Mouse (Mus musculus): ENCODE data around the gene Sap25. TPM values are rescaled to one million over a fixed set of nuclear protein-coding genes. Genes with fewer than 3 reads are reported as not detected.
A peak's percentile ranks its signal among the peaks of the same experiment; 100 is the strongest.

Sap25 gene
- total RNA-seq, 1 experiment from 2014 or later = 8.6 TPM

- no peak for ATAC-seq (replicated peaks in 1 of 2; ENCODE audit: insufficient read depth in 1 of 2, low FRiP score in 2 of 2, low TSS enrichment in 1 of 2, low read depth in 1 of 2, poor library complexity in 2 of 2, severe bottlenecking in 2 of 2)
These were observed 38.6 kb downstream of the Sap25 start for GRCm38 (mm10) chr5:137679726-137680125.

GRCm38 (mm10) chr5:137682526-137682925 is 41.4 kb downstream of the Sap25 start:
- ATAC-seq (replicated peaks in 1 of 2; ENCODE audit: insufficient read depth in 1 of 2, low FRiP score in 2 of 2, low TSS enrichment in 1 of 2, low read depth in 1 of 2, poor library complexity in 2 of 2, severe bottlenecking in 2 of 2) = no peak

- no peak for ATAC-seq (replicated peaks in 1 of 2; ENCODE audit: insufficient read depth in 1 of 2, low FRiP score in 2 of 2, low TSS enrichment in 1 of 2, low read depth in 1 of 2, poor library complexity in 2 of 2, severe bottlenecking in 2 of 2)
These were observed 42.5 kb downstream of the Sap25 start for GRCm38 (mm10) chr5:137683388-137684293.

- ATAC-seq (replicated peaks in 1 of 2; ENCODE audit: insufficient read depth in 1 of 2, low FRiP score in 2 of 2, low TSS enrichment in 1 of 2, low read depth in 1 of 2, poor library complexity in 2 of 2, severe bottlenecking in 2 of 2) = peak; percentile 96 to 97
These were observed 43.4 kb downstream of the Sap25 start, which contains the start of gene Agfg2 for GRCm38 (mm10) chr5:137684294-137685123. TSS of gene Agfg2 (minus strand) at chr5:137684726.

GRCm38 (mm10) chr5:137685653-137686052 is 44.5 kb downstream of the Sap25 start:
- ATAC-seq (replicated peaks in 1 of 2; ENCODE audit: insufficient read depth in 1 of 2, low FRiP score in 2 of 2, low TSS enrichment in 1 of 2, low read depth in 1 of 2, poor library complexity in 2 of 2, severe bottlenecking in 2 of 2) = no peak

- peak; percentile 39 to 46; a peak in 3 of 4 replicates for ATAC-seq (replicated peaks in 1 of 2; ENCODE audit: insufficient read depth in 1 of 2, low FRiP score in 2 of 2, low TSS enrichment in 1 of 2, low read depth in 1 of 2, poor library complexity in 2 of 2, severe bottlenecking in 2 of 2)
These were observed 45.1 kb downstream of the Sap25 start for GRCm38 (mm10) chr5:137686127-137686790.

- ATAC-seq (replicated peaks in 1 of 2; ENCODE audit: insufficient read depth in 1 of 2, low FRiP score in 2 of 2, low TSS enrichment in 1 of 2, low read depth in 1 of 2, poor library complexity in 2 of 2, severe bottlenecking in 2 of 2) = no peak
These were observed 48.8 kb downstream of the Sap25 start for GRCm38 (mm10) chr5:137689974-137690373.

- no peak for ATAC-seq (replicated peaks in 1 of 2; ENCODE audit: insufficient read depth in 1 of 2, low FRiP score in 2 of 2, low TSS enrichment in 1 of 2, low read depth in 1 of 2, poor library complexity in 2 of 2, severe bottlenecking in 2 of 2)
These were observed 49.4 kb downstream of the Sap25 start for GRCm38 (mm10) chr5:137690531-137690930.

- ATAC-seq (replicated peaks in 1 of 2; ENCODE audit: insufficient read depth in 1 of 2, low FRiP score in 2 of 2, low TSS enrichment in 1 of 2, low read depth in 1 of 2, poor library complexity in 2 of 2, severe bottlenecking in 2 of 2) = no peak
These were observed 50.7 kb downstream of the Sap25 start for GRCm38 (mm10) chr5:137691881-137692280.

Other genes with a start within 250 kb of the Sap25 start
- 0.35 and 0.50 TPM in 2 replicates for gene Zan, start 164.3 kb upstream of the Sap25 start, total RNA-seq (2017)
- gene Pop7, start 138.8 kb upstream of the Sap25 start, total RNA-seq (2017) = 22.0 and 22.1 TPM in 2 replicates
- 13.4 and 16.3 TPM in 2 replicates for gene Gigyf1, start 122.8 kb upstream of the Sap25 start, total RNA-seq (2017)
- gene Epo, start 108.1 kb upstream of the Sap25 start, total RNA-seq (2017) = not detected in 2 replicates
- 147 and 171 TPM in 2 replicates for gene Gnb2, start 107.8 kb upstream of the Sap25 start, total RNA-seq (2017)
- gene Actl6b, start 87.8 kb upstream of the Sap25 start, total RNA-seq (2017) = not detected in 2 replicates
- 39.0 and 50.7 TPM in 2 replicates for gene Tfr2, start 71.5 kb upstream of the Sap25 start, total RNA-seq (2017)
- gene Mospd3, start 40.3 kb upstream of the Sap25 start, total RNA-seq (2017) = 8.3 and 10.3 TPM in 2 replicates
- gene Pcolce, start 27.6 kb upstream of the Sap25 start, total RNA-seq (2017) = not detected in 2 replicates
- gene Fbxo24, start 12.3 kb upstream of the Sap25 start, total RNA-seq (2017) = not detected in 2 replicates
- gene Lrch4, start 12.2 kb upstream of the Sap25 start, total RNA-seq (2017) = 26.4 and 43.3 TPM in 2 replicates
- 4.0 and 6.4 TPM in 2 replicates for gene Gm20605, start 12.2 kb upstream of the Sap25 start, total RNA-seq (2017)
- gene Irs3, start 4.4 kb downstream of the Sap25 start, total RNA-seq (2017) = not detected in 2 replicates
- 8.4 and 11.0 TPM in 2 replicates for gene Agfg2, start 43.4 kb downstream of the Sap25 start, total RNA-seq (2017)
- 0.05 and 0.25 TPM in 2 replicates for gene Nyap1, start 100.3 kb downstream of the Sap25 start, total RNA-seq (2017)
- 61.0 and 67.7 TPM in 2 replicates for gene Tsc22d4, start 104.4 kb downstream of the Sap25 start, total RNA-seq (2017)
- 15.3 and 61.5 TPM in 2 replicates for gene Ppp1r35, start 137.5 kb downstream of the Sap25 start, total RNA-seq (2017)
- gene Mepce, start 146.3 kb downstream of the Sap25 start, total RNA-seq (2017) = 30.4 and 31.8 TPM in 2 replicates
- 21.3 and 27.6 TPM in 2 replicates for gene Zcwpw1, start 146.5 kb downstream of the Sap25 start, total RNA-seq (2017)
- gene Pilra, start 194.9 kb downstream of the Sap25 start, total RNA-seq (2017) = 17.7 and 22.2 TPM in 2 replicates
- gene Pilrb1, start 216.8 kb downstream of the Sap25 start, total RNA-seq (2017) = 6.0 and 12.3 TPM in 2 replicates
- 3.7 and 17.8 TPM in 2 replicates for gene Pilrb2, start 230.5 kb downstream of the Sap25 start, total RNA-seq (2017)

Measured in hematopoietic stem cell, adult 5-6 weeks (primary cell).